Mouse (Mus musculus) heart, adult 18-20 months (tissue): ENCODE results near the gene Trim25. TPM values are rescaled to one million over a fixed set of nuclear protein-coding genes. Genes with fewer than 3 reads are reported as not detected.
A peak's percentile ranks its signal among the peaks of the same experiment; 100 is the strongest.
"Not testable (repeated sequence)": the region's sequence is repeated elsewhere in the genome, so short reads cannot be mapped to it uniquely, and the experiment has no call there.

Source experiments
- DNase-seq, 2 experiments: peaks; one replicate each; pipeline ENCODE4 v3.0.0; 2021 to 2022; ENCODE audit warnings: mixed read lengths in 1 of 2
- total RNA-seq, 2 experiments: library from RNA; stranded (reverse); gene quantifications; 2 replicates each; pipeline ENCODE4 v1.2.3; 2021

The Trim25 gene
- total RNA-seq, 2 experiments from 2014 or later, result 21.8 to 26.1 TPM

DNA sequence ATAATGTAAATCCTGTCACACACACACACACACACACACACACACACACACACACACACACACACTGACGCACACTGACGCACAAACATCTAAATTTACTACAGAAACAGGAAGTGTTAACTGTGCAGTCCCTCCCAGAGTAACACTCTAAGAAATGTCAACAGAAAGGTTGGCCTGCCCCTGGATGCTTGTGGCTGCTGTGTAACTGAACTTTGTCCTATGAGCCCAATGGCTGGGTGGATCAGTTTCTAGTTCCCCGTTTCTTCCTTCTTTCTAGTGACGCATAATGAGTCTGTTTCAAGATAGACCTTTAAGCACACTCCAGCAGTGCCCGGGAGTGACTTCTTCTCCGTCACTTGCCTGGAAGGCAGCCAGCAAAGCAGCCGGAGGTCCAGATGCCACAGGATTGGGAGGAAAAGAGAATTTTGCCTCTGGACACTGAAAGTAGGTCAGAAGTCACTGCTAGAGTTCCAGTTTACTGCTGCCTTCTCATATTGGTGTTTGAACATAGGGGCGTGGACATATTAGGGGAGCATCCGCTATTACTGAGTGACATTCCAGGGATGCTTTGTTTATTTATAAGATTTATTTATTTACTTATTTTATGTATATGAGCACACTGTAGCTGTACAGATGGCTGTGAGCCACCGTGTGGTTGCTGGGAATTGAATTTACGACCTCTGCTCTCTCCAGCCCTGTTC is 25.2 kb downstream of the Trim25 start:
- DNase-seq, result peak; percentile 89 to 94

- peak; percentile 33 to 41 for DNase-seq
Measured at GRCm38 (mm10) chr11:89025603-89026002, 26.4 kb downstream of the Trim25 start.

DNA sequence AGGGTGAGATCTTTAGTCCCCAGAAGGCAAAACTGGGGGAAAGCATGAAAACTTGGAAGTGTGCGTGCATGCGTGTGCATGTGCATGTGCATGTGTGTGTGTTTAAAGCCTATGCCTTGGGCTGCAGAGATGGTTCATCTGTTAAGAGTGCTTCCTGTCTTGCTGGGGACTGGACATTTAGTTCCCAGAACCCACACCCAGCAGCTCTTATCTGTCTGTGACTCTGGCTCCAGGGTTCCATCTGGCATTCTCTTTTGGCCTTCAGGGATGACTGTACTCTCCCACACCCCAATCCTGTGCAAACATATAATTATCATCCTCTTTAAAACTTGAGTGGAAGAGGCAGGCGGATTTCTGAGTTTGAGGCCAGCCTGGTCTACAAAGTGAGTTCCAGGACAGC is 26.9 kb downstream of the Trim25 start:
- DNase-seq, result peak; percentile 44 to 79

DNA sequence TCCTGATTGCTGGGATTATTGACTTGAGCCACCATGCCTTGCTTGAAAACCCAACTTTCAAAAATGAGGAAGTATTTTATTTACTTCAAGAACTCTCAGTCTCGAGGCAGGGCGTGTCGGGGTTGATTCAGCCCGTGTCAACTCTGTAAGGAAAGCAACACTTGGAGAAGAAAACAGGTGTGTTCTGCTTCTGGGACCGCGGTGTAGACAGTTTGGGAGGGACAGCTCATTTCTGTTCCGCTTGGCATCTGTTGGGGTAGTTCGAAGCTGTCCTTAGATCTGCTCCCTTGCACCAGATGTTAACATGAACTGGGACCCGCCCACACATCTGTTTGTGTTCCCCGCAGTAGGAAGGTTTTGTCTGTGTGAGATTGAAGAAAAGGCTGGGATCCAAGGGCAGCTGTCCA is 28.8 kb downstream of the Trim25 start:
- peak; percentile 70 to 86 for DNase-seq

DNA sequence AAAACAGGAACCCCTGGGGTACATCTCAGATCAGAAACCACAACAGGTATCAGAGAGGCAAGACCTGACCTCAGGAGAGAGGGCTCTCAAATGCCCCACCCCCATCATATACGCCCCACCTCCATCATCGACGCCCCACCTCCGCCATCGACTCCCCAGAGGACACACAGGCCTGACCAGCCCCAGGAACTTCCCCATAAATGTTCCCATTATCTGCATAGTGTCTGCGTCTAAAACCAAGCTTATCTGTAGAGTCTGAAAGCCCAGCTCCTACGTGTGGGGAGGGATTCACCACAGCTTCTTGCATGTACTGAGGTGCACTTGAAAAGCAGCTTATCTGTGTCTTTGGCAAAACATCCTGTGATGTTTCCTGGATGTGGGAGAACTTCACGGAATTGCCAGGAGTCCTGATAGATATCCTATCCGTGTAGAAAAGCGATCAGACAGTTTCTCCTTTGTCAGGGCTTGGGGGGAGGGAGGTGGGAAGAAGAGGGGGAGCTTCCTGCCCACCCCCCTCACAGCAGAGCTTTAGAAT is 29.8 kb downstream of the Trim25 start:
- DNase-seq, result peak; percentile 72 to 81

DNA sequence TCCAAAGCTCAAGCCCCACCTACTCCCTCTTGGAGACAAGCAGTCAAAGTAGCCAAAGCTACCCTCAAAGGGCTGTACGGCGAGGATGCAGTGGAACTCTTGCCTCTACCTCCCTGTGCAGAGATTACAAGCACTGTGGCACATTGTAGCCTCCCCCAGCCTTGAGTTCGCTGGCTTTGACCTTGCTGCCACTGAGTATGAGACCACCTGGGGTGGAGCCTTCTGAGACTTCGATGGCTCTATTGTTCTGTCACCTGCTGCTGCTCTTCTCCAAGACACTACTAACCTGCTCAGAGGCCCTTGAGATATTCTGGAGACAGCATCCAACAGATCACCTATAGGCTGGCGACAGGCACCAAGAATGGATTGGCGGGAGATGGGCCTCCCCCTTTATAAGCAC is 31.4 kb downstream of the Trim25 start:
- DNase-seq, result no peak

DNA sequence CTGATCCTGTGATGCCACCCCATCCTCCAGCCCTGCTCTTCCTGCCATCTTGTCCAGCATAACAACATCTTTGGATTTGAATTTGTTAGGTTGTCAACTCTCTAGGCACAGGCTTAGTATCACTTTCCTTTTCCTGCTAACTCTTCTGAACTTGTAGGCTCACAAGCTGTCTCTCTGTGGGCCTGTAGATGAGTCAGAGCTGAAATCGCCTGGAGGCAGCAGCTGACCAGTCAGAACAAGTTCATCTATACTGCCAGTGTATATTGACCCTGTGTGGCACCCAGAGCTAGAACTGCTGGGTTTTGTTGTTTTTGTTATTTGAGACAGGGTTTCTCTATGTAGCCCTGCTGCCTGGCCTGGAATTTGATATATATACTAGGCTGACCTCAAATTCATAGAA is 32.0 kb downstream of the Trim25 start:
- DNase-seq, result no peak

DNA sequence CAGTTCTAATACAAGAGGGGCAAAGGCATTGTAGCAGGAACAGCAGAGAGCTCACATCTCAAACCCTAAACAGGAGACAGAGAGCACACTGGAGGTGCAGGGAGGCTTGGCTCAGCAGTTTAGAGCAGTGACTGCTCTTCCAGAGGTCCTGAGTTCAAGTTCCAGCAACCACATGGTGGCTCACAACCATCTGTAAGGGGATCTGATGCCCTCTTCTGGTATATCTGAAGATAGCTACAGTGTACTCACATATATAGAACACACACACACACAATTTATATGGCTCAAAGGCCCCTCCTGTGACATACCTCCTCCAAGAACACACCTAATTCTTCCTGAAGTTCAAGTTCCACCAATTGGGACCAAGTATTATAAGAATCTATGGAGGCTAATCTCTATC is 35.4 kb downstream of the Trim25 start:
- no peak for DNase-seq

- DNase-seq, result no peak
Measured at GRCm38 (mm10) chr11:89035552-89035951, 36.4 kb downstream of the Trim25 start.

DNA sequence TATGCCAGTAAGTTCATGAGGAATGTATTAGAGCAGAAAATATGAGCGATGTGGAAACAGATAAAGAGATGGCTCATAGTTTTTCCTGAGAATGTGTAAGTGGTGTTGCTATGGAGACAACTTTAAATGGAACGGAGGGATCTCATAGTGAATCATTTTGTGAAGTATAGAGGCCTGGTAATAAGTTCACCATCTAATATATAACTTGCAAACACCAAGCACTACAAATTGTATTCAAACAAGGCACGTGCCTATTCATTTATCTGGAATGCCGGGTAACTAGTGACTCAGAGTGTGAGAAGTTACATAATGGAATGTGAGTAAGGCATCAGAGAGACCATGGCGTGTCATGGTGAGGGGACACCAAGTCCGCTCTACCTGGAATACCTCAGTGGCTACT is 39.3 kb downstream of the Trim25 start:
- no peak for DNase-seq

DNA sequence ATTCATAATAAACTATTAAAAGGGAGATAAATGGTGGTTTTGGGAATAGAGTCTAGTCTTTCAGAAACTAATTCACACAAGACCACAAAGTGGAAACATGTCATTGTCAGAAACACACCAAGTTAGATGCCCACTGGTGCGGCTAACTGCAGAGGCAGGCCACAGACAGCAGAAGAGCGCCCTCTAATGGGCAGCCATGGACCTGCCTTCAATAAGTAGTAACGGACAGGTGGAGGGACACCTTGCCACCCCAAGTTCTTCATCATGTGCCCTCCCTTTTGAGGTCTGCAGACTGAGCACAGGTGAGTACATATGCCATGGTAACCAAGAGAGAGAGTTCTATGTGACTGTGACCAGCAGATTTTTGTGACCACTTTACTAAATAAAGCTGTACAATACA is 40.1 kb downstream of the Trim25 start:
- DNase-seq, result peak; percentile 69 to 83

DNA sequence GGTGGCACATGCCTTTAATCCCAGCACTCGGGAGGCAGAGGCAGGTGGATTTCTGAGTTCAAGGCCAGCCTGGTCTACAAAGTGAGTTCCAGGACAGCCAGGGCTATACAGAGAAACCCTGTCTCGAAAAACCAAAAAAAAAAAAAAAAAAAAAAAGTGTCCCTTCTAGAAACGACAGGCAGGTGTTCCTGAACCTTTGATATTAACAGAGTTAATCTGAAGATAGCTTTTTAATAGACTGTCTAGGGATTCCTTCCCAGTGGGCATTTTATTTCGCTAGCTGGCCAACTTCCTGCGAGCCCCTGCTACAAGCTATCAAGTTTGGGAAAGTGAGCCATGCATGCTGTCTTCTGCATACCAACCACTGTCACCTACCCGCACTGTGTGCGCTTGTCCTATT is 41.9 kb downstream of the Trim25 start:
- DNase-seq, result not testable (repeated sequence)

GRCm38 (mm10) chr11:89043046-89043445 is 43.9 kb downstream of the Trim25 start:
- DNase-seq, result no peak

DNA sequence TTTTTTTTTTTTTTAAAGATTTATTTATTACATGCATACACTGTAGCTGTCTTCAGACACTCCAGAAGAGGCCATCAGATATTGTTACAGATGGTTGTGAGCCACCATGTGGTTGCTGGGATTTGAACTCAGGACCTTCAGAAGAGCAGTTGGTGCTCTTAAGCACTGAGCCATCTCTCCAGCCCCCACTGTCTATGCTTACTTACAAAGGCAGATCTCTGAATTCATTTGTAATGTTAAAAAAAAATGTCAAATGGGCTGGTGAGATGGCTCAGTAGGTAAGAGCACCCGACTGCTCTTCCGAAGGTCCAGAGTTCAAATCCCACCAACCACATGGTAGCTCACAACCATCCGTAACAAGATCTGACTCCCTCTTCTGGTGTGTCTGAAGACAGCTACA is 46.3 kb downstream of the Trim25 start:
- not testable (repeated sequence) for DNase-seq

GRCm38 (mm10) chr11:89046021-89046420 is 46.8 kb downstream of the Trim25 start:
- DNase-seq, result no peak

DNA sequence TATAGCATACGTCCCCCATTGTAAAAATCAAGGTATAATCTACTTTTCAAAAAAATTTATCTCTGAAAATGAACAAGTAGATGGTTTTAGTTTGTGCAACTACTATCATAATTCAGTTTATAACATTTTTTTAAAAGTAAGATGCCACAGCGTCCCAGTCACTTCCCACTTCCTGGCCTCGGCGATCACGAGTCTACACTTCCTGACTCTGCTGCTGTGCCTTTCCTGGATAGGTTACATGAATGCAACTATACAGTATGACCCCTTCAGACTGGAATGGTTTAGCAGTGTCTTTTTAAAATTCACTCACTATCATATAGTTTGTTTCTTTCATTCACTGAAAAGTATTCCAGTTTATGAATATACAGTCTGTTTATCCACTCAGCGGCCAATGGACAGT is 52.6 kb downstream of the Trim25 start:
- DNase-seq, result no peak

DNA sequence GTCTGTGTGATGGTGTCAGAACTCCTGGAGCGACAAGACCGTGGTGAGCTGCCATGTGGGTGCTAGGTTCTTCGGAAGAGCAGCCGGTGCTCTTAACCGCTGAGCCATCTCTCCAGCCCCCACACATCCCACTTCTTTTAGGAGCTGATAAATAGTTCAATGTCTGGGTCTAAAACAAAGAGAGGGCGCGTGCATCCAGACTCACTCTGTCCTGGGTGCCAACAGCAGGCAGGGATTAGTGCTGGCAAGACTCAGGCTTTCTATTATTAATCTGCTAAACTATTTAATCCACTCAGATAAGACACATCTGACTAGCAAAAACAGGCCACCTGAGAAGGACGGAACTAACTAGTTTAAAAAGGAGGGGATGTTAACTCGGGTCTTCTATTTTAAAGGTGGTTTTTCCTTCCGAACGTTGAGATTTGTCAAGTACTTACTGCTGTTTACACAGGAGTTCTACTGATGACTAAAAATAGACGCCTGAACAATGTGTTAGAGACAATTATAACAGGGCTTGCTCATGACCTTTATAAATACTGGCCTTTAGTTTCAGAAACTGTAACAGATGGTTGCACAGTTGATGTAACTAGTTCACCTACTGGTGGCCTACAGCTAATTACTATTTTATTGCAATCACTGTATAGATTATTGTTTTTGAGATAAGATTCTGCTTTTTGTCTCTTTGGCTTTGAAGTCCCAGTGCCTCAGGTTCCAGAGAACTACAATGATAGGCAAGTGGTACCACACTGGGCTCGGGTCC is 56.9 kb downstream of the Trim25 start:
- peak; percentile 45 to 53 for DNase-seq

DNA sequence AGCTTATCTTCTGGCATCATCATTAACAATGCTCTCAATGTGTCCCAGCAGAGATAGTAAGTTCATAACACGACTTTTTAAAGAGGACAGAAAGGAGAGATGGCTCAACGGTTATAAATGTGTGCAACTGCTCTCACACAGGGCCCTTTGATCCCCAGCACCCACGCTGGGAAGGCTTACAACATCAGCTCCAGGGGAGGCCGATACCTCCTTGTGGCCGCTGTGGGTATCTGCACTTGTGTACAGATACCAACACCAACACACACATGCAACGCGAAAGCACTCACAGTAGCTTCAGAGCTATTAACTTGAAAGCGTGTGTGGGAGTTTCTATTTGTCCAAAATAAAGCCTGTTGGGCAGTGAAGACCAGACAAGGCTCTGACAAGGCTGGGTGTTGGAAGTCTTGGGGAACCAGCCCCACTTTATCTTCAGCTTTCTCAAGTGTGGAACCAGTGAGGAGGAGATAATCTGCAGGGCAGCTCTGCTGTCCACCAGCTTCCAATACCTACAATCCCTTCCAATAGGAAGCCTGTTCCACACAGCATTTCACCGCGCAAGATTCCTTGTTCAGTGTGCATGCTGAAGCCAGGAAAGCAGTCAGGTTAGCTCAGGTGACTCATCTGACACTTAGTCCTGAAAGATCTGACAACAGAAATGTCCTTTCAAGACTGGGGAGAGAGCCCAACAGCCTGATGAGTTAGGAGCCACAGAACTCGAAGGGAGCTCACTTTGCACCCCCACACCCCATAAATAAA is 59.5 kb downstream of the Trim25 start:
- peak in 1 of 2 experiments; percentile 42 for DNase-seq

GRCm38 (mm10) chr11:89059919-89060422 is 60.8 kb downstream of the Trim25 start:
- DNase-seq, result peak in 1 of 2 experiments; percentile 55

- DNase-seq, result peak; percentile 91 to 93
Measured at GRCm38 (mm10) chr11:89060423-89061089, 61.4 kb downstream of the Trim25 start.

- no peak for DNase-seq
Measured at GRCm38 (mm10) chr11:89061362-89061761, 62.2 kb downstream of the Trim25 start.

DNA sequence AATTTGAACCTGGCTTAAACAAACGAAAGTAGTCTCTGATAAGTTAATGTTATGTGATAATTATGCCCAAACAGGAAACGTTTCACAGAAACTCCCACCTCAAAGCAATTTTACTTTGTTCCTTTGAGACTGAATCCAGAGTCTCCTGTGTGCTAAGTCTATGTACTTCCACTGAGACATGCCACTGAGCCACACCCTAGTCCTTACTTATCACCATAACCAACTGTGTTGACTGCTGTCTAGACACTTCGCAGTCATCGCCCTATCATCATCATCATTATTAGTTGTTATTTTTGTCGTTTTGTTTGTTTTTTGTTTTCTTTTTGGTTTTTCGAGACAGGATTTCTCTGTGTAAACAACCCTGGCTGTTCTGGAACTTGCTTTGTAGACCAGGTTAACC is 65.1 kb downstream of the Trim25 start:
- DNase-seq, result no peak
